Mouse (Mus musculus): ENCODE data around the gene AI854703. TPM values are rescaled to one million over a fixed set of nuclear protein-coding genes. Genes with fewer than 3 reads are reported as not detected.
A peak's percentile ranks its signal among the peaks of the same experiment; 100 is the strongest.

The AI854703 gene
- total and polyA plus RNA-seq, 2 experiments: under 0.01 to 0.06 TPM

- Histone ChIP-seq H3K27me3 (ENCODE audit: control insufficient read depth, insufficient read depth, low read length) (no peaks in the 10 kb centered on the region), H3K4me1 (ENCODE audit: control insufficient read depth, insufficient read depth, low read length) (peaks cover 16% of the 10 kb centered on the region; the same call in 1 of the 2 replicates), H3K79me2 (ENCODE audit: control insufficient read depth, insufficient read depth, low read length) (peaks cover 3% of the 10 kb centered on the region; the same call in 1 of the 2 replicates), H3K27ac (replicated peaks; ENCODE audit: insufficient read depth, low read depth, low read length) (no peak overlapping the region), H3K36me3 (ENCODE audit: control insufficient read depth, insufficient read depth, low read length) (peaks cover 7% of the 10 kb centered on the region), H3K4me3 (ENCODE audit: insufficient read depth, low read depth, low read length) (peak overlapping the region; percentile 6), H3K9ac (ENCODE audit: low read depth, low read length) (no peak overlapping the region)
- WGBS: 32% methylated on average over 5 of the region's 5 CpGs
- peak; percentile 82 for DNase-seq (ENCODE audit: extremely low read depth, low read depth, low spot score)
- TF ChIP-seq POLR2A (IDR thresholded peaks at IDR 0.05; ENCODE audit: extremely low read depth, insufficient read depth, low read length) (no peak), CTCF (IDR thresholded peaks at IDR 0.05; ENCODE audit: low read depth, low read length) (no peak)
Observed at GRCm38 (mm10) chr6:48676860-48677415, 50.4 kb downstream of the AI854703 start.

GRCm38 (mm10) chr6:48677492-48678345 lies 51.2 kb downstream of the AI854703 start:
- DNase-seq (ENCODE audit: extremely low read depth, low read depth, low spot score): no peak
- H3K4me3 ChIP-seq (ENCODE audit: insufficient read depth, low read depth, low read length): 0 out of 2 replicates have a peak overlapping the region, but pooled peaks have one; percentile 6

GRCm38 (mm10) chr6:48678391-48678790 lies 51.8 kb downstream of the AI854703 start:
- H3K4me3 ChIP-seq (ENCODE audit: insufficient read depth, low read depth, low read length): no peak overlapping the region
- H3K79me2 ChIP-seq (ENCODE audit: control insufficient read depth, insufficient read depth, low read length): peaks cover 3% of the 10 kb centered on the region; the same call in 1 of the 2 replicates
- H3K9ac ChIP-seq (ENCODE audit: low read depth, low read length): no peak overlapping the region
- 69% methylated on average over 4 of the region's 4 CpGs for WGBS
- DNase-seq (ENCODE audit: extremely low read depth, low read depth, low spot score): no peak
- no peak for TF ChIP-seq CTCF (IDR thresholded peaks at IDR 0.05; ENCODE audit: low read depth, low read length)
- no peak for TF ChIP-seq POLR2A (IDR thresholded peaks at IDR 0.05; ENCODE audit: extremely low read depth, insufficient read depth, low read length)
- peaks cover 17% of the 10 kb centered on the region; the same call in 1 of the 2 replicates for H3K4me1 ChIP-seq (ENCODE audit: control insufficient read depth, insufficient read depth, low read length)
- peaks cover 7% of the 10 kb centered on the region for H3K36me3 ChIP-seq (ENCODE audit: control insufficient read depth, insufficient read depth, low read length)
- no peaks in the 10 kb centered on the region for H3K27me3 ChIP-seq (ENCODE audit: control insufficient read depth, insufficient read depth, low read length)
- no peak overlapping the region for H3K27ac ChIP-seq (replicated peaks; ENCODE audit: insufficient read depth, low read depth, low read length)

More at GRCm38 (mm10) chr6:48677492-48678345, 51.2 kb downstream of the AI854703 start:
- H3K36me3 ChIP-seq (ENCODE audit: control insufficient read depth, insufficient read depth, low read length): peaks cover 7% of the 10 kb centered on the region
- H3K79me2 ChIP-seq (ENCODE audit: control insufficient read depth, insufficient read depth, low read length): peaks cover 3% of the 10 kb centered on the region; the same call in 1 of the 2 replicates
- TF ChIP-seq CTCF (IDR thresholded peaks at IDR 0.05; ENCODE audit: low read depth, low read length) (no peak), POLR2A (IDR thresholded peaks at IDR 0.05; ENCODE audit: extremely low read depth, insufficient read depth, low read length) (no peak)
- H3K27me3 ChIP-seq (ENCODE audit: control insufficient read depth, insufficient read depth, low read length): no peaks in the 10 kb centered on the region
- H3K9ac ChIP-seq (ENCODE audit: low read depth, low read length): no peak overlapping the region
- H3K4me1 ChIP-seq (ENCODE audit: control insufficient read depth, insufficient read depth, low read length): peaks cover 17% of the 10 kb centered on the region; the same call in 1 of the 2 replicates
- 88% methylated on average over 17 of the region's 17 CpGs for WGBS
- H3K27ac ChIP-seq (replicated peaks; ENCODE audit: insufficient read depth, low read depth, low read length): no peak overlapping the region

GRCm38 (mm10) chr6:48679701-48680100 lies 53.1 kb downstream of the AI854703 start:
- Histone ChIP-seq H3K27ac (replicated peaks; ENCODE audit: insufficient read depth, low read depth, low read length) (no peak overlapping the region), H3K4me3 (ENCODE audit: insufficient read depth, low read depth, low read length) (no peak overlapping the region), H3K4me1 (ENCODE audit: control insufficient read depth, insufficient read depth, low read length) (peaks cover 17% of the 10 kb centered on the region; the same call in 1 of the 2 replicates), H3K36me3 (ENCODE audit: control insufficient read depth, insufficient read depth, low read length) (peaks cover 7% of the 10 kb centered on the region), H3K27me3 (ENCODE audit: control insufficient read depth, insufficient read depth, low read length) (no peaks in the 10 kb centered on the region), H3K9ac (ENCODE audit: low read depth, low read length) (no peak overlapping the region), H3K79me2 (ENCODE audit: control insufficient read depth, insufficient read depth, low read length) (peaks cover 3% of the 10 kb centered on the region; the same call in 1 of the 2 replicates)
- no peak for TF ChIP-seq POLR2A (IDR thresholded peaks at IDR 0.05; ENCODE audit: extremely low read depth, insufficient read depth, low read length)
- TF ChIP-seq CTCF (IDR thresholded peaks at IDR 0.05; ENCODE audit: low read depth, low read length): no peak
- DNase-seq (ENCODE audit: extremely low read depth, low read depth, low spot score): no peak
- 86% methylated on average over 6 of the region's 6 CpGs for WGBS

GRCm38 (mm10) chr6:48680421-48680820 lies 53.9 kb downstream of the AI854703 start:
- peaks cover 7% of the 10 kb centered on the region for H3K36me3 ChIP-seq (ENCODE audit: control insufficient read depth, insufficient read depth, low read length)
- no peak overlapping the region for H3K27ac ChIP-seq (replicated peaks; ENCODE audit: insufficient read depth, low read depth, low read length)
- TF ChIP-seq CTCF (IDR thresholded peaks at IDR 0.05; ENCODE audit: low read depth, low read length): no peak
- TF ChIP-seq POLR2A (IDR thresholded peaks at IDR 0.05; ENCODE audit: extremely low read depth, insufficient read depth, low read length): no peak
- no peak overlapping the region for H3K9ac ChIP-seq (ENCODE audit: low read depth, low read length)
- WGBS: 89% methylated on average over 5 of the region's 5 CpGs
- peaks cover 11% of the 10 kb centered on the region; the same call in 1 of the 2 replicates for H3K4me1 ChIP-seq (ENCODE audit: control insufficient read depth, insufficient read depth, low read length)
- H3K79me2 ChIP-seq (ENCODE audit: control insufficient read depth, insufficient read depth, low read length): peaks cover 3% of the 10 kb centered on the region; the same call in 1 of the 2 replicates
- no peaks in the 10 kb centered on the region for H3K27me3 ChIP-seq (ENCODE audit: control insufficient read depth, insufficient read depth, low read length)
- DNase-seq (ENCODE audit: extremely low read depth, low read depth, low spot score): no peak
- no peak overlapping the region for H3K4me3 ChIP-seq (ENCODE audit: insufficient read depth, low read depth, low read length)

Data from liver, adult 2 months (tissue).